Mouse (Mus musculus) layer of hippocampus, adult 18-20 months (tissue): ENCODE measurements around the gene Gm43302. TPM values are rescaled to one million over a fixed set of nuclear protein-coding genes. Genes with fewer than 3 reads are reported as not detected.
"Not testable (repeated sequence)": the region's sequence is repeated elsewhere in the genome, so short reads cannot be mapped to it uniquely, and the experiment has no call there.

Experiments used
- DNase-seq, 2 experiments: peaks; one replicate each; pipeline ENCODE4 v3.0.0; 2022; ENCODE audit warnings: low spot score in 2 of 2
- total RNA-seq, 2 experiments: library from RNA; stranded (reverse); gene quantifications; 2 replicates each; pipeline ENCODE4 v1.2.3; 2021

Gm43302 gene
- total RNA-seq, 2 experiments from 2014 or later, result 0.18 TPM; not detected in 1

- DNase-seq, result not testable (repeated sequence)
Measured at GRCm38 (mm10) chr5:105199149-105199548, 94.3 kb downstream of the Gm43302 start.

GRCm38 (mm10) chr5:105197915-105198560 is 95.5 kb downstream of the Gm43302 start:
- not testable (repeated sequence) for DNase-seq

GRCm38 (mm10) chr5:105196308-105196707 is 97.2 kb downstream of the Gm43302 start:
- not testable (repeated sequence) for DNase-seq

- DNase-seq, result not testable (repeated sequence)
Measured at GRCm38 (mm10) chr5:105192536-105192935, 101.0 kb downstream of the Gm43302 start.

- no peak for DNase-seq
Measured at GRCm38 (mm10) chr5:105181446-105181845, 112.0 kb downstream of the Gm43302 start.

Other genes with a start within 250 kb of the Gm43302 start
- 1 to 10 TPM; 1.3 to 1.5 TPM for gene Gbp9, start 154.2 kb downstream of the Gm43302 start, total RNA-seq
- gene Gbp8, start 154.2 kb downstream of the Gm43302 start, total RNA-seq, result under 1 TPM in 1 of 2 experiments, not detected in 1; 0.17 TPM
- under 1 TPM; 0.67 to 0.79 TPM for gene Gbp4, start 154.1 kb downstream of the Gm43302 start, total RNA-seq
- gene Gbp10, start 54.2 kb downstream of the Gm43302 start, total RNA-seq, result not detected
- under 1 TPM; 0.91 to 0.99 TPM for gene Gbp6, start within 50 bp of the Gm43302 start, total RNA-seq
- 10 to 100 TPM; 56.7 to 57.8 TPM for gene Lrrc8b, start 122.1 kb upstream of the Gm43302 start, total RNA-seq
- gene Lrrc8c, start 225.7 kb upstream of the Gm43302 start, total RNA-seq, result 10 to 100 TPM; 29.8 to 35.1 TPM